Mouse (Mus musculus) kidney, adult 2 months (tissue): ENCODE data around the gene Mbnl2. TPM values are rescaled to one million over a fixed set of nuclear protein-coding genes. Genes with fewer than 3 reads are reported as not detected.

Experiments
- DNase-seq: peaks from one replicate; pipeline ENCODE4 v3.0.0; 2021
- H3K27ac ChIP-seq: fragments of 200-500 bp; 2 replicates; pipeline ENCODE4 v1.5.1; 2012; ENCODE audit warnings: low read depth, low read length, control low read depth, inconsistent platforms; ENCODE audit not compliant: insufficient read depth
- H3K27me3 ChIP-seq: fragments of 200-500 bp; replicated peaks from 2 replicates; pipeline ENCODE4 v1.6.1; 2012; ENCODE audit warnings: mild to moderate bottlenecking, moderate library complexity, low read length, inconsistent platforms; ENCODE audit not compliant: control insufficient read depth, insufficient read depth
- H3K36me3 ChIP-seq: fragments of 200-500 bp; 2 replicates; pipeline ENCODE4 v1.6.1; 2012; ENCODE audit warnings: mild to moderate bottlenecking, moderate library complexity, low read length, inconsistent platforms; ENCODE audit not compliant: control insufficient read depth, insufficient read depth
- H3K4me1 ChIP-seq: fragments of 200-500 bp; 2 replicates; pipeline ENCODE4 v1.6.1; 2011; ENCODE audit warnings: low read length; ENCODE audit not compliant: control insufficient read depth, insufficient read depth
- H3K4me3 ChIP-seq: fragments of 200-500 bp; 2 replicates; pipeline ENCODE4 v1.5.1; 2011; ENCODE audit warnings: mild to moderate bottlenecking, low read depth, low read length, control low read depth; ENCODE audit not compliant: insufficient read depth
- CTCF ChIP-seq: fragments of 200-500 bp; conservative IDR thresholded peaks from 2 replicates; pipeline ENCODE4 v1.5.1; 2011; ENCODE audit warnings: low read depth, mild to moderate bottlenecking, control low read depth, low read length, moderate library complexity, mixed read lengths; ENCODE audit not compliant: insufficient read depth, insufficient read length
- POLR2A ChIP-seq: fragments of 200-500 bp; IDR thresholded peaks from one replicate; pipeline ENCODE4 v1.6.1; 2011; ENCODE audit warnings: low read depth, low read length, control low read depth
- WGBS: fragments of 180-500 bp; shearing (Covaris S2); methylation state at CpG from one replicate; pipeline ENCODE4 v1.1.7; 2018; 5-methylcytosine and 5-hydroxymethylcytosine counted together
- polyA plus RNA-seq: library from polyadenylated mRNA; depleted of rRNA; stranded (reverse); fragments of >200 nt; gene quantifications from 2 replicates; pipeline ENCODE4 v1.2.3, GENCODE M21; 2012

The Mbnl2 gene
- polyA plus RNA-seq, 1 experiment = 50.0 TPM

DNA sequence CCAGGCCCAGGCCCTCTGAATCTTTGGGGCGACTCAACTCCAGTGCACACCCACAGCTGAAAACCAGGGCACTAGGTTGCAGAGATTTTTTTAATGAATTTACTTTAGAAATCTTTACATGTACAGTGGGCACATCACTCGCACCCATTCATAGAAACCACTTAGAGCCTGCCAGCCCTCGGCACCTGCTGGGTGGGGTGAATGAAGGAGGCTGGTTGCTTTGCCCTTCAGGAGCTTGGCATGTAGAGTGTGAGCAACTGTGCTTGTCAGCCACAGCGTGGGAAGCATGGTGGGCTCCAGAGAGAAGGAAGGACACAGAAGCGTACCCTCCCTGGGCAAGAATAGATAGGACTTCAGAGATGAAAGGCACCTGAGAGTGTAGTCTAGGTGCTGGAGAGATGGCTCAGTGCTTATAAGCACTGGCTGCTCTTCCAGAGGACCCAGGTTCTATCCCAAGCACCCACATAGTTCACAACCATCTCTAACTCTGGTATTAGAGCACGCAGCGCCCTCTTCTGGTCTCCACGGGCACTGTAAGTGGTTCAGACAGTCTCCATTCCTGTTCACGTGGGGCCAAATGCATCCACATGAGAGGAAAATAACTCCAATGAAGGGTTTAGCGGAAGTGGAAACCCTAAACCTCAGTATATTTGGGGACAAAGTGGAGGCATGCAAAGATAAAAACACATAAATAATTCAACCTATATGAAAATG is 114.9 kb downstream of the Mbnl2 start:
- Histone ChIP-seq H3K4me3 (no peak overlapping the region), H3K4me1 (no peaks in the 10 kb centered on the region; the same call in 1 of the 2 replicates), H3K36me3 (0 out of 2 replicates have a peak, but pooled peaks cover 1% of the 10 kb centered on the region), H3K27me3 (no peaks in the 10 kb centered on the region), H3K27ac (no peak overlapping the region)
- no peak for DNase-seq
- WGBS = 96% methylated on average over 10 of the region's 10 CpGs
- TF ChIP-seq CTCF (peak; percentile 43), POLR2A (no peak)

DNA sequence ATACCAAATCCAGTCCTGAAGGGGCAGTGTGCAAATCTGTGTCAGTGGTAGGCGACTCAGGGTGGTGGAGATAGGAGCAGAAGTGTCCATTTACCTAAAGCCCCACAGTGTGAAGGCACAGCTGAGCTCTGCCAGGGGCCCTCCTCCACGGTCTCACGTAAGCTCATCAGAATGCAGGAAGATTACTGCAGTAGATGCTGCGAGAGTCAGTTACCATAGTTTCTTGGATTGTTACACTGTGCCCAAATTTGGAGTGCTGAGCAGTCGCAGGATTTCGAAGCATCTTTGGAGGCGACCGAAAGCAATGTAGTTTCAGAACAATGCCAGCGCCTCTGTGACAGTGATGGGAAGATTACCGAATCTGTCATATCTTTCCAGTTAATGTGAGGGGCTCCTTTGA is 116.2 kb downstream of the Mbnl2 start:
- DNase-seq = no peak
- 0 out of 2 replicates have a peak, but pooled peaks cover 1% of the 10 kb centered on the region for H3K36me3 ChIP-seq
- no peak for TF ChIP-seq CTCF
- TF ChIP-seq POLR2A = no peak
- H3K4me1 ChIP-seq = no peaks in the 10 kb centered on the region; the same call in 1 of the 2 replicates
- WGBS = 91% methylated on average over 10 of the region's 10 CpGs
- no peaks in the 10 kb centered on the region for H3K27me3 ChIP-seq
- H3K27ac ChIP-seq = no peak overlapping the region
- H3K4me3 ChIP-seq = no peak overlapping the region

DNA sequence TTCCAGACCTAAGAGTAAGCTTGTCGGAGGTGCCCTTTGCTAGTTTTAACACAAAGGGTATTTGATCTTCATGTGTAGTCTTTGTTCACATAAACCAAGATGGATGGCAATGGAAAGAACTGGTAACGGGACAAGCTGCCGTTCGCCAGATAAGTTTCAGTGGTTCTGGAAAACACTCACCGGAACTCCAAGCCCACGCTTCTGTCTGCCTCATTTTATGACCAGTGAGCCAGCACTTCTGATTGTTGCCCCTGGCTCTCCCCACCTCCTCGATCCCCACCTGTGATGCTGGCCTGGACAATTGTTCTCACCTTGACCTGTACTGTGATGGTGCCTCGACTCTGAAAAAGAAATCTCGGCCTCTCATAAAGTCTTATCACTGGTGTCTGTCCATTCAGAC is 117.0 kb downstream of the Mbnl2 start:
- TF ChIP-seq CTCF (no peak), POLR2A (no peak)
- H3K4me1 ChIP-seq = no peaks in the 10 kb centered on the region; the same call in 1 of the 2 replicates
- H3K27ac ChIP-seq = no peak overlapping the region
- no peak for DNase-seq
- H3K36me3 ChIP-seq = 0 out of 2 replicates have a peak, but pooled peaks cover 1% of the 10 kb centered on the region
- 90% methylated on average over 9 of the region's 9 CpGs for WGBS
- H3K4me3 ChIP-seq = no peak overlapping the region
- no peaks in the 10 kb centered on the region for H3K27me3 ChIP-seq

DNA sequence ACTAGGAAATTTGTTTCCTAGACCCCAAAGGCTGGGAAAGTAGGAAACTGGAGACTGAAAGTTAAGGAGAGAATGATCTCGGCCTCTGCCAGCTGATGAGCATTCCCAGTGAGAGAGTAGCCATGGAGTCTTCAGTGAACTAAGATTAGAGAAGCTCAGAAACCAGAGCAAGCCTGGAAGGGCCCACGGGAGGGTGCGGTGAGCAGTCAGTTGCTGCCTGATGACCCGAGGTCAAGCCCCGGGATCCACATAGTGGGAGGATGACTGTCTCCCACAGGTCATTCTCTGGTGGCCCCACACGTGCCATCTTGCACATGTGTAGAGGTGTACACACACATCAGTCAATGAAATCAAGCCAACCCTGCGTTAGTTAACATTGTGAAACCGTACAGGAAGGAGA is 118.0 kb downstream of the Mbnl2 start:
- no peak overlapping the region for H3K4me3 ChIP-seq
- H3K4me1 ChIP-seq = no peaks in the 10 kb centered on the region; the same call in 1 of the 2 replicates
- WGBS = 65% methylated on average over 8 of the region's 8 CpGs
- H3K36me3 ChIP-seq = 0 out of 2 replicates have a peak, but pooled peaks cover 1% of the 10 kb centered on the region
- no peaks in the 10 kb centered on the region for H3K27me3 ChIP-seq
- DNase-seq = no peak
- H3K27ac ChIP-seq = no peak overlapping the region
- TF ChIP-seq POLR2A (no peak), CTCF (no peak)

DNA sequence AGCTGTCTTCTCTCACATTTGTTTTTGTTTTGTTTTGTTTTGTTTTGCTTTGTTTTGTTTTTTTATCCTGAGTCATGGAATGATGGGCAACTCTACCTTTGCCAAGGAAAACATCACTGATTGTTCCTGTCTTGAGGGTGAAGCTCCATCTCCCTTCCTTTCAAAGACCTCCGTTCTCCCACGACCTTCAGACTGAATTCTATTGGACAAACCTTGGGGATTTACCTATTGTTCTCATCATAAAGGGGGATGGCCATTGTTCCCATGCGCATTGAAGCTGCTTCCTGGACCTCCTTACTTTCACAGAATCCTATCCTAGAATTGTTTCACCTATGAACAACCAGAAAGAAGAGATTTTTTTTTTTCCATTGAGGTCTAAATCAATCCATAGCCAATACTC is 118.7 kb downstream of the Mbnl2 start:
- no peak for TF ChIP-seq POLR2A
- TF ChIP-seq CTCF = no peak
- no peak for DNase-seq
- Histone ChIP-seq H3K36me3 (0 out of 2 replicates have a peak, but pooled peaks cover 1% of the 10 kb centered on the region), H3K4me1 (no peaks in the 10 kb centered on the region; the same call in 1 of the 2 replicates), H3K4me3 (no peak overlapping the region), H3K27ac (no peak overlapping the region), H3K27me3 (no peaks in the 10 kb centered on the region)
- 58% methylated on average over 3 of the region's 3 CpGs for WGBS

DNA sequence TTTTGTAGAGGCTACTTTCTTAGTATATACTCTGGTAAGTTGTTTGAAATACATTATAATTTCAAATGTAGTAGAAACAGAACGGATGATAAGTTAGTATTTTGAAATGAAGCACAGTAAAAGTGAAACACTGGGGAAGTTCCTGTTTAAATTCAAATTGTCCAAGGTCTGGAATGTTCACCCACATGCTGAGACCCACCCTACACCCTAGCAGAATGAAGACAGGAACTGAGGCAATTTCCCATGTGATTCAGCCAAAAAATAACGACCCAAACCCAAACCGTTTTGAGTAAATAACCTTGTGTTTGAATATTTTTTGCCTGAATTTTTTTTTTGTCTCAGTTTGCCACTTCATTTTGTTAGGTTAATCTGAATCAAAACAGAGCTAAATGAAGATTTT is 119.4 kb downstream of the Mbnl2 start:
- DNase-seq = no peak
- TF ChIP-seq POLR2A = no peak
- no peak for TF ChIP-seq CTCF
- 47% methylated on average over 3 of the region's 3 CpGs for WGBS
- H3K27ac ChIP-seq = no peak overlapping the region
- H3K36me3 ChIP-seq = 0 out of 2 replicates have a peak, but pooled peaks cover 1% of the 10 kb centered on the region
- H3K27me3 ChIP-seq = no peaks in the 10 kb centered on the region
- H3K4me1 ChIP-seq = no peaks in the 10 kb centered on the region; the same call in 1 of the 2 replicates
- no peak overlapping the region for H3K4me3 ChIP-seq

DNA sequence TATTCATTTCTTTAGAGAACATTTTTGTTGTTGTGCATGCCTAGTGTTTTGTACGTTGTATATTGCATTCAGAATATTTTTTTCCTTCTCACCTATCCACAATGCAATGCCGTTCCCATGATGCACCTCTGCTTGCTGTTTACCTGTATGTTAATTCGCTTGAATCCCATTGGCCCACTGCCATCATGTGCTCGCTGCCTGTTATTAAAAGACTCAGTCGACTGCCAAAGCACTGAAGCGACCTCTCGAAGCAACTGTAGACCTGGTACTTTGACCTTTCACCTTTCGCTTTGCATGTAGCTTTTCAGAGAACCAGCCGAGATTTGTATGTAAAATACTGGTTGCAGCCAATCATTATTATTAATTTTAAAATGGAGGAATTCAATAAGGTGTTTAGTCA is 120.0 kb downstream of the Mbnl2 start:
- no peak overlapping the region for H3K4me3 ChIP-seq
- H3K36me3 ChIP-seq = no peaks in the 10 kb centered on the region; the same call in 1 of the 2 replicates
- H3K27me3 ChIP-seq = no peaks in the 10 kb centered on the region
- TF ChIP-seq POLR2A (no peak), CTCF (no peak)
- 56% methylated on average over 9 of the region's 9 CpGs for WGBS
- DNase-seq = peak; percentile 76
- no peak overlapping the region for H3K27ac ChIP-seq
- H3K4me1 ChIP-seq = no peaks in the 10 kb centered on the region; the same call in 1 of the 2 replicates
